Mouse (Mus musculus) liver, embryonic 12.5 days (tissue): ENCODE measurements around the gene Gm17622. TPM values are rescaled to one million over a fixed set of nuclear protein-coding genes. Genes with fewer than 3 reads are reported as not detected.

Experiments
- ATAC-seq: fragments of 200-750 bp; cut with Nextera tagmentation; 2 replicates; pipeline ENCODE4 v1.8.0; 2017; ENCODE audit warnings: moderate number of reproducible peaks, mild to moderate bottlenecking, moderate library complexity
- H3K27ac ChIP-seq: fragments of 300-500 bp; sonication (generic); 2 replicates; pipeline ENCODE4 v1.5.1; 2016; ENCODE audit warnings: mild to moderate bottlenecking
- H3K27me3 ChIP-seq: fragments of 300-500 bp; sonication (generic); replicated peaks from 2 replicates; pipeline ENCODE4 v1.6.1; 2016; ENCODE audit warnings: mild to moderate bottlenecking, moderate library complexity
- H3K36me3 ChIP-seq: fragments of 300-500 bp; sonication (generic); 2 replicates; pipeline ENCODE4 v1.6.1; 2016; ENCODE audit warnings: mild to moderate bottlenecking, moderate library complexity
- H3K4me1 ChIP-seq: fragments of 300-500 bp; sonication (generic); 2 replicates; pipeline ENCODE4 v1.6.1; 2016
- H3K4me2 ChIP-seq: fragments of 300-500 bp; sonication (generic); 2 replicates; pipeline ENCODE4 v1.6.1; 2016; ENCODE audit warnings: mild to moderate bottlenecking, moderate library complexity
- H3K4me3 ChIP-seq: fragments of 300-500 bp; sonication (generic); 2 replicates; pipeline ENCODE4 v1.5.1; 2016; ENCODE audit warnings: mild to moderate bottlenecking, moderate library complexity
- H3K9ac ChIP-seq: fragments of 300-500 bp; sonication (generic); 2 replicates; pipeline ENCODE4 v1.6.1; 2016; ENCODE audit warnings: mild to moderate bottlenecking, moderate library complexity
- H3K9me3 ChIP-seq: fragments of 300-500 bp; sonication (generic); replicated peaks from 2 replicates; pipeline ENCODE4 v1.6.1; 2016; ENCODE audit warnings: mild to moderate bottlenecking, moderate library complexity
- WGBS: fragments of 180-500 bp; shearing (Covaris S2); methylation state at CpG from one replicate; pipeline ENCODE4 v1.1.7; 2016; ENCODE audit not compliant: insufficient replicate concordance; 5-methylcytosine and 5-hydroxymethylcytosine counted together
- polyA plus RNA-seq: library from polyadenylated mRNA; unstranded; fragments of >200 nt; fragmentation: Nextera tagmentation; extraction: Ambion mirVana; gene quantifications from 2 replicates; pipeline ENCODE4 v1.2.1, GENCODE M21; 2016

The Gm17622 gene
- polyA plus RNA-seq, 1 experiment from 2014 or later = not detected

DNA sequence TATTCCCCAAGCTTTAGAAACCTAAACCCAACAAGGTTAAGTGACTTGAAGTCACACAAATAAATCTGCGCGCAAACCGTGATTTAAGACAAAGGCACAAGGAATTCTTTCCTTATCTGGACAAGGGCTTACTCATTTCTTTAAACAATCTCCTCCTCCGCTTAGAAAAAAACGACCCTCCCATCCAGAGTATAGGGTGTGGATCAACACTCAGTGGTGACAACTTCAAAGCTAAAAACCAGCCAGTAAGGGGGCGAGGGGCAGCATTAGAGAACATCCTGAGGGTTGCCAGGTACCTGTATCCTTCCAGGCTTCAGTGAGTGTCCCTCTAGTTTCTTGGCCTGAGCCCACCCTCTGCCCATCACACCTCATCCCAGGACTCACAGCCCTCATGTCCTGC, 20.0 kb upstream of the Gm17622 start:
- Histone ChIP-seq H3K9me3 (no peaks in the 10 kb centered on the region), H3K4me3 (no peak overlapping the region), H3K36me3 (no peaks in the 10 kb centered on the region), H3K4me2 (no peak overlapping the region), H3K27me3 (no peaks in the 10 kb centered on the region), H3K9ac (no peak overlapping the region), H3K27ac (no peak overlapping the region), H3K4me1 (no peaks in the 10 kb centered on the region)
- ATAC-seq = no peak
- WGBS = 72% methylated on average over 6 of the region's 6 CpGs

DNA sequence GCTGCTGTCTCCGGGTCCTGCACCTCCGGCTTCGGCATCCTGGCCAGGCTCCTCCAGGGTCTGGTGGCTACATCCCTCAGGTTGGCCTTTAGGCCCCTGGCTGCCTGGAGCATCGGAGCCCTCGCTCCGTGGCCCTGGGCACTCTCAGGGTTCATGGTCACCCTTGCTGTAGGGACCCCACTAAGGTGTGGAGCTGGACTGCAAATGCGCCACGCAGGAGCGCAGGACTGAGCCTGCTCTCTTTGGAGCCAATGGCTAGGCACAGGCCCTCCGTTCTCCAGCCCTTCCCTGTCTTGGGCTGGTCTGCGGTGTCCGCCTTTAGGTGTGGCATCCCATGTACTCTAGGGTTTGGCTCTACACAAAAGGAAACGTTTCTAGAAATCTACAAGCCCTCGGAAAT, 19.6 kb upstream of the Gm17622 start, which contains the start of gene Ankdd1b:
TSS of gene Ankdd1b (minus strand) at position 242 of the 400 bp plus-strand sequence.
- ATAC-seq = no peak
- no peaks in the 10 kb centered on the region for H3K4me1 ChIP-seq
- no peak within 1 kb of the TSS for H3K4me3 ChIP-seq
- WGBS = 81% methylated on average over 14 of the region's 14 CpGs
- no peak within 1 kb of the TSS for H3K9ac ChIP-seq
- no peak within 1 kb of the TSS for H3K4me2 ChIP-seq
- H3K27ac ChIP-seq = no peak within 1 kb of the TSS
- H3K27me3 ChIP-seq = no peaks in the 10 kb centered on the region
- no peaks in the 10 kb centered on the region for H3K36me3 ChIP-seq
- no peaks in the 10 kb centered on the region for H3K9me3 ChIP-seq

DNA sequence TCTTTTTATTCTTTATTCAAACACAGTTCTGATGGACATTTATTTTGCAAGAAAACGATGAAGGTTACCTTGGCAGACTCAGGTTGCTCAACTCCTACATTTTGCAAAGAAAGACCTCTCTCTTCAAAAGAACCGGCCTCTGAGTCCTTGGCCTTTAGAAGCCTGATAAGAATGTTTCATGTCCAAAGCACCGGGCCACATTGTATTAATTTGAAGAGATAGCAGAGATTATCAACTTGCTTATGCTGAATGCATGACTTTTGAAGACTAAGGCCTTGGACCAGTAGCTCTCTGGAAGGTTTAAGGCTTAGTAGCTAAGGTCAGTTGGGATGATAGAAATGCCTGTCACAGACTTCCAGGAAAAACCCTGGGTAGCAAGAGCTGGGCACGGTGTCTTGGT, 13.3 kb upstream of the Gm17622 start:
- 76% methylated on average over 4 of the region's 4 CpGs for WGBS
- no peak overlapping the region for H3K4me3 ChIP-seq
- H3K27ac ChIP-seq = no peak overlapping the region
- no peaks in the 10 kb centered on the region for H3K9me3 ChIP-seq
- 0 out of 2 replicates have a peak, but pooled peaks cover 4% of the 10 kb centered on the region for H3K36me3 ChIP-seq
- no peak overlapping the region for H3K4me2 ChIP-seq
- no peaks in the 10 kb centered on the region for H3K27me3 ChIP-seq
- H3K4me1 ChIP-seq = no peaks in the 10 kb centered on the region
- ATAC-seq = no peak
- no peak overlapping the region for H3K9ac ChIP-seq

DNA sequence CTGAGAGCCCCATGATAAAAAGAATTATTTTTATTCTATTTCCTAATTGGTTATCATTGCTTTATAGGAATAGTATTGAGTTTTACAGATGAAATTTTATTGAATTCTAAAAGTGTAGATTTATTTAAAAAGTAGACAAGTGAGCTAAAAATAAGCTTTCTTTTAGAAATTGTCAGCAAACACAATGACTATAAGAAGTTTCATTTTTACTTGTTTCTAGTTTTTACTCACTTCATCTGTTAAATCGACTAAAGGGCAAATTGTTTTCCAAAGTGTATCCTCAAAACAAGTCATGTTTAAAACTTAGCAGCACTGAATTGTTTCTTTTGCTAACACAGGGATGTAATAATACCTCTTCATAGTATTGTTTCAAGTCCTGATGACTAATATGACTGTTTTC, 11.5 kb upstream of the Gm17622 start:
- H3K27me3 ChIP-seq = no peaks in the 10 kb centered on the region
- WGBS = 76% methylated on average over 1 of the region's 1 CpGs
- peaks cover 17% of the 10 kb centered on the region for H3K36me3 ChIP-seq
- H3K4me3 ChIP-seq = no peak overlapping the region
- no peak overlapping the region for H3K4me2 ChIP-seq
- H3K27ac ChIP-seq = no peak overlapping the region
- no peak for ATAC-seq
- H3K9ac ChIP-seq = no peak overlapping the region
- H3K4me1 ChIP-seq = no peaks in the 10 kb centered on the region
- H3K9me3 ChIP-seq = no peaks in the 10 kb centered on the region

DNA sequence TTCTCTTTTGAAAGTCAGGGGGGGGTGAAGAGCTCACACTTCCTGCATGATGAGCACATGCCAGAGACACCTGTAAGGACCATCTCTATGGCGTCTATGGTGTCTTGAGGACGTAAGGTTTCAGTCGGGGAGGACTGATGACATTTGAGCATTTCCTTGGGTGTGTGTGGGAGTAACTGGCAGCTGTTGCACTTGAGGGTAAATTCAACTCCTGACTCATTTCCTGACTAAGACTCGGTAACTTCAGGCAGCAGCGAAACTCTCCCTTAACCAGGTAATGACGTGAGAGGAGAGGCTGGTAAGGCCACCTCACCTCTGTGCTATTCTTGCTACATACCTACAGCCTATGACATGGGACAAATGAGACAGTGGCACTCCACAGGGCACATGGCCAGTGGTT, 3.3 kb upstream of the Gm17622 start:
- no peaks in the 10 kb centered on the region for H3K9me3 ChIP-seq
- no peak overlapping the region for H3K4me2 ChIP-seq
- H3K36me3 ChIP-seq = peaks cover 51% of the 10 kb centered on the region
- H3K27me3 ChIP-seq = no peaks in the 10 kb centered on the region
- ATAC-seq = no peak
- H3K4me1 ChIP-seq = no peaks in the 10 kb centered on the region
- H3K27ac ChIP-seq = no peak overlapping the region
- no peak overlapping the region for H3K4me3 ChIP-seq
- H3K9ac ChIP-seq = no peak overlapping the region
- 70% methylated on average over 6 of the region's 6 CpGs for WGBS

DNA sequence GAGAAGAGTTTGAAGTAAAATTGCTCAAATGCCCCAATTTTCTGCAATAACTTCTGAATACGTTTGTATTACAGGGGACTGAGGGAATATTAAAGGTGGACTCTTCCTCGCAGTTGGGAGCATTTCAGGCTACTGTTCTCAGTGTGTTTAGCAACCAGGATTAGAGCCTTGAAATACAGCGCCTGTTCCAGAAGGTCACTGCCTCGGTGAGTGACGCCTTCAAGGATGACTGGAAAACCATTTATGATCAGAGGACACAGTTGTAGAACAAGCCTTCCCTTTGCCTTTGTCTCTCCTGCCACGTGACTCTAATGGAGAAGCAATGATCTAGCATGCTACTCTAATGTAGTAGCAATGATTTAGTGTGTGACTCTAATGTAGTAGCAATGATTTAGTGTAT, 2.6 kb upstream of the Gm17622 start:
- Histone ChIP-seq H3K9ac (no peak overlapping the region), H3K36me3 (peaks cover 49% of the 10 kb centered on the region), H3K4me1 (no peaks in the 10 kb centered on the region), H3K9me3 (no peaks in the 10 kb centered on the region), H3K27me3 (no peaks in the 10 kb centered on the region), H3K4me2 (no peak overlapping the region), H3K27ac (no peak overlapping the region), H3K4me3 (no peak overlapping the region)
- ATAC-seq = no peak
- WGBS = 79% methylated on average over 6 of the region's 6 CpGs

DNA sequence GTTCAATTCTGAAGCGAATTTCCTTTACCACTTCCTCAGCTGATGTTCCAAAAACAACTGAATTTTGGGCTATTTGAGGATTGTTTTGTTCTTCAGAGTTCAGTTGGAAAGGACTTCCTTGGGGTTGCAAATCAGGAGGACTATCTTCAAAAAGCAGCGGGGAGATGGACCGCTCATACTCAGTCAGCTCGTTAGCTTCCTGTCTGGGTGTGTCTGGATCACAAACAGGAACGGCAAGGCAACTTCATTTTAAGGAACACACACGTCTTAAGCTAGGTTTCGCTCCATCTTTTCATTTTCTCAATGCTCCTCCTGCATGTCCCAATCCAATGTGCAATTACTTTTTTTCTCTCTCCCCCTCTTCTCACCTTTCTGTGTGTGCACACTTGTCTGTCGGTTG, 6.1 kb downstream of the Gm17622 start:
- H3K9me3 ChIP-seq = no peaks in the 10 kb centered on the region
- 59% methylated on average over 8 of the region's 8 CpGs for WGBS
- H3K27ac ChIP-seq = no peak overlapping the region
- no peak overlapping the region for H3K9ac ChIP-seq
- no peaks in the 10 kb centered on the region for H3K27me3 ChIP-seq
- no peak overlapping the region for H3K4me3 ChIP-seq
- no peaks in the 10 kb centered on the region for H3K4me1 ChIP-seq
- peaks cover 25% of the 10 kb centered on the region for H3K36me3 ChIP-seq
- H3K4me2 ChIP-seq = no peak overlapping the region
- no peak for ATAC-seq

DNA sequence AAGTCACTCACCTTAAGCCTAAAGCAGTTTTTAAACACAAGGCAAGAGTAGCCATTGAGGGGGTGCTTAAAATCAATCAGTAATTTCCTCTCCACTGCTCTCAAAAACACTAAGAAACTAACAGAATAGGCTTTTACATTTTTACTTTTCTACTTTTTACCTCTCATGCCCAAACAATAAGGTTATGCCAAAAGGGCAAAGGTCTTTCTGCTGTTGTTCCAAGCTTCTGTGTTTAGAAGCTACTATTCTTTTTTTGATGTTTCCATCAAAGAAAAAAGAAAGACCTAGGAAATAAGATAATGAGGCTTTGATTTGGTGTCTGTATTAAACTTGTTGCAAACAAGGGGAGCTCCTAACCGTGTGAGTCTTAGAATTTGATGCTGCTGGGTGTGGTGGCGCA, 9.4 kb downstream of the Gm17622 start:
- Histone ChIP-seq H3K4me1 (no peaks in the 10 kb centered on the region), H3K4me2 (no peak overlapping the region), H3K27me3 (no peaks in the 10 kb centered on the region), H3K4me3 (no peak overlapping the region), H3K9ac (no peak overlapping the region), H3K27ac (no peak overlapping the region), H3K36me3 (peaks cover 25% of the 10 kb centered on the region), H3K9me3 (no peaks in the 10 kb centered on the region)
- no peak for ATAC-seq
- WGBS = 76% methylated on average over 2 of the region's 2 CpGs

DNA sequence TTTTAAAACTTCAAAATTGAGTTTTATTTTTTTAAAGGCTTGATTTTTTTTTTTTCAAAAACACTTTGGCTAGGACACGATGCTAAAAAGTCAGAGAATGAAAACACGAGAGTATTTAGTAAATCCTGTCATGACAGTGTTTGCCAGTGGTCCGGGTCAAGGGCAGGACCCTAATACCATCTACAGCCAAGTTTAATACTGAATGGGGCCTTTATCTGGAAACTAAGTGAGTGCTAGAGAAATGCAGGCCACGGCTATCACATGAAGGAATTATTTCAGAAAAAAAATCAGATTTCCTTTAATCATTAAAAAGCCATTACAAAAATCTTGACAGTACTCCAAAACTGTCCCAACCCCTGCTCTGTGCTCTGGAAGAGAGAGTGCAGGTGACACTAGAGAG, 15.1 kb downstream of the Gm17622 start:
- Histone ChIP-seq H3K27me3 (no peaks in the 10 kb centered on the region), H3K4me2 (no peak overlapping the region), H3K9ac (no peak overlapping the region), H3K9me3 (no peaks in the 10 kb centered on the region), H3K36me3 (peaks cover 12% of the 10 kb centered on the region), H3K4me3 (no peak overlapping the region), H3K27ac (no peak overlapping the region), H3K4me1 (peaks cover 9% of the 10 kb centered on the region)
- ATAC-seq = no peak
- 73% methylated on average over 4 of the region's 4 CpGs for WGBS

DNA sequence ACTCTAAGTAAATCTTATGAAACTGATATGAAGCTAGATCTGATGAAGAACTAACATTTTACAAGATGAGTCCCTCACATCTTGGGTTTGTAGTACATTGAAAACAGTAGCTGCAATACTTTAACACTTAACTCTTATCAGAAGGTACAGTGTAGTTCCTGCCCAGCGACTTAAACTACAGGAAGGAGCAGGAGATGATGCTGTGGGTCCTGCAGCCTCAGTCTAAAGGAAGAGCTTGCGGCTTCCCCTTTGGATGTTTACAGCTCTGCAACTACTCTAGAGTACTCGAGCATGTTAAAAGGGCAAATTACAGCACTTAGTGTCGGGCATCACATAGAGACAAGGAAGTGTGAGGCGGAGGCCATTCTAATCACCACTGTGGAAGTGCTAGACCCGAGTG, 15.8 kb downstream of the Gm17622 start:
- Histone ChIP-seq H3K36me3 (peaks cover 9% of the 10 kb centered on the region; the same call in 1 of the 2 replicates), H3K27ac (no peak overlapping the region), H3K27me3 (no peaks in the 10 kb centered on the region), H3K9ac (no peak overlapping the region), H3K9me3 (no peaks in the 10 kb centered on the region), H3K4me2 (no peak overlapping the region), H3K4me1 (peaks cover 14% of the 10 kb centered on the region), H3K4me3 (no peak overlapping the region)
- WGBS = 43% methylated on average over 6 of the region's 6 CpGs
- no peak for ATAC-seq

DNA sequence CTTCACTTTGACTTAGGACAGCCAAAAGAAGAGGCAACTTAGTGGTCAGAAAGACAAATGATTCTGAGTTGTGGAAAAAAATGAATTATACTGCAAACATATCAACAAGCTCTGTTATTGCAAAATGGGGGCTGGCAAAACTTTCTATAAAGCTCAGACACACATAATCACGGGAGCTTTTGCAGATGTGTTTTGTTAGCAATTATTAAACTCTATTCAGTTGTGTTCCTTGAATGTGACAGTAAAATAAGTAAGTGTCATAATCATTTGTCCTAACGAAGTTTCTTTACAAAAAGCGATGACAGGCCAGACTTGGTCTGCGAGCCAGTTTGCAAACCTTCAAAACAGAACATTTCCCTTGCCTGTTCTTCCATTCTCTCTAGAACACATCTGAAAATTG, 17.0 kb downstream of the Gm17622 start:
- Histone ChIP-seq H3K4me1 (peaks cover 23% of the 10 kb centered on the region), H3K36me3 (peaks cover 9% of the 10 kb centered on the region; the same call in 1 of the 2 replicates), H3K4me3 (no peak overlapping the region), H3K27me3 (no peaks in the 10 kb centered on the region), H3K9me3 (no peaks in the 10 kb centered on the region), H3K9ac (no peak overlapping the region), H3K27ac (no peak overlapping the region), H3K4me2 (no peak overlapping the region)
- 86% methylated on average over 4 of the region's 4 CpGs for WGBS
- ATAC-seq = no peak

DNA sequence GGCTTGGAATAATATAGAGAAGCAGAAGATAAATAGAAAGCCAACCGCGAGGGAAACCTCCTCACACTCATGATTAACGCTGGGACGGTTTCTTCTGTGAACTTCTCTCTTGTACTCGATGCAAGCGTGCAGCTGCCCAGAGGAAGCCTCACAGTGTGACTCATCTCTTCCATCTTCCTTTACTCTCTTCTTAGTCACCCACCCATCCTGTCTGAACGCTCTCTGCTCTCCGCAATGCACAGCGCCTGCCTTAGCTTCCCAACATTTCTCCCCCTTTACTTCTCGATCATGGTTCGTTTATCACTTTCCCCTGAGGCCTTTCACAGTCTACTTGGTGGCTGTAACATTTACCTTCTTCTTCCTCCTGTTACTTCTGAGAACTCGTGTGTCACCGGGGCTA, 20.1 kb downstream of the Gm17622 start:
- H3K4me1 ChIP-seq = peaks cover 23% of the 10 kb centered on the region
- peaks cover 9% of the 10 kb centered on the region; the same call in 1 of the 2 replicates for H3K36me3 ChIP-seq
- peak; percentile 35; the same call in 1 of the 2 replicates for ATAC-seq
- H3K9ac ChIP-seq = no peak overlapping the region
- no peak overlapping the region for H3K4me3 ChIP-seq
- 31% methylated on average over 13 of the region's 13 CpGs for WGBS
- H3K27ac ChIP-seq = peak overlapping the region; percentile 16; the same call in 1 of the 2 replicates
- H3K9me3 ChIP-seq = no peaks in the 10 kb centered on the region
- peak overlapping the region; percentile 28 for H3K4me2 ChIP-seq
- no peaks in the 10 kb centered on the region for H3K27me3 ChIP-seq

DNA sequence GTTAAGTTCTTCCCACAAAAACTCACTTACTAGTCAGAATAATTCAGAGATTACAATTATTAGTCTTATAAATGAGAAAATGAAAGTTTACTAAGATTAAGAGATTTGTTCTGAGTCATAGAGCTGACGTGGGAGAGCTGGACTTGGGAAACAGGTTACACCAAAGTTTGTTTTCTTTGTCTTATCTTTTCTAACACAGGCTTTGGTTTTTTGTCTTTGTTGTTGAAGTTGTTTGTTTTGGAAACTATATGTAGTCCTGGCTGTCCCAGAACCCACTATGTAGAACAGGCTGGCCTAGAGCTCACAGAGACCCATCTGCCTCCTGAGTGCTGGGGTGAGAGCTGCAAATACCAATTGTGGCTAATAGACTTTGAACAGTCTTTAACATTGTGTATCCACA, 20.7 kb downstream of the Gm17622 start:
- H3K9me3 ChIP-seq = no peaks in the 10 kb centered on the region
- H3K36me3 ChIP-seq = peaks cover 13% of the 10 kb centered on the region
- H3K4me3 ChIP-seq = no peak overlapping the region
- peaks cover 23% of the 10 kb centered on the region for H3K4me1 ChIP-seq
- H3K27ac ChIP-seq = no peak overlapping the region
- H3K4me2 ChIP-seq = 0 out of 2 replicates have a peak overlapping the region, but pooled peaks have one; percentile 28
- ATAC-seq = no peak
- H3K27me3 ChIP-seq = no peaks in the 10 kb centered on the region
- 50% methylated on average over 1 of the region's 1 CpGs for WGBS
- H3K9ac ChIP-seq = no peak overlapping the region
